Mouse (Mus musculus): ENCODE data around the gene Sri. TPM values are rescaled to one million over a fixed set of nuclear protein-coding genes. Genes with fewer than 3 reads are reported as not detected.

Gene Sri
- total and polyA plus RNA-seq, 3 experiments: 190 to 229 (median 212) TPM

DNA sequence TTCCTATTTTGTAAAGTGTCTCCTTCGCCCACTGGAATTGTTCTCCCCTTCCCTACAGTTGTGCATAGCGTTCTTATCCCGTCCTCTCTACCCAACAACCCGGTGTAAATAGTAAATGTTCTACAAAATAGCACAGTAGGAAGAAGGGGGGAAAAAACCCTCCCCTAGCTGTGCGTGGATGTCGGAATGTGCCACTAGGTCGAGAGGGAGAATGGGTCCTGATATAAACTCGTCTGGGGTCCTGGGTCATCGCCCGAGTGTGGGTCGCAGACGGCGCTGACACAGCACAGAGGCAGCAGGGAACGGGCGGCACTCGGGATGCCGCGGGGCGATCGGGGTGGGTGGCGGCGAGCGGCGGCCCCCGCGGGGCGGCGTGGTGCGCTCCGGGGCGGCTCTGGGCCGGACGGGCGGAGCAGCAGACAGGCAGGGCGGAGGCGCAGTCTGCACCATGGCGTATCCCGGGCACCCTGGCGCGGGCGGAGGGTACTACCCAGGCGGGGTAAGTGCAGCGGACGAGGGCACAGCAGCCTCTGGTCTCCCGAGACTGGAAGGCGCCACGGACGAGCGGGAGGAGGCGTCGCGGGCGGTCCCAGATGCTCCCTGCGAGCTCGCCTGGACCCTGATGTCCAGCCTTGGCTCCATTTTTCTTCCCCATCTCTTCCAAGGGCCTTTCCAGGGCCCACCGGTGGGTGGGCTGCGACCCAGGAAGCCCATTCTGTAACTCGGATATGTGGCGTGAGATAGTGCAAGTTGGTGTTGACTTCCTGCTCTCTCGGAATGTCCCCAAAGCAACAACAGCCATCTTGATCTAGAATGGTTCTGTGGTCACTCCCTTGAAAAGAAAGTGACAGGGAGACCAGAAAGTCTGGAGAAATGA, 10.5 kb downstream of the Sri start:
- Histone ChIP-seq H3K4me2 (ENCODE audit: insufficient read depth, low read depth, poor library complexity, severe bottlenecking) (peak overlapping the region; percentile 97), H3K9ac (ENCODE audit: insufficient read depth, low read depth) (peak overlapping the region; percentile 84), H3K4me3 (replicated peaks in 1 of 3; ENCODE audit: low read depth in 2 of 3, low read length in 2 of 3, poor library complexity in 1 of 3) (peak overlapping the region; percentile 85 to 93 (median 92)), H3K36me3 (replicated peaks in 1 of 2; ENCODE audit: control insufficient read depth in 1 of 2, insufficient read depth in 1 of 2, low read length in 1 of 2) (peaks cover 19 to 29% of the 10 kb centered on the region in 2 experiments), H3K9me3 (replicated peaks; ENCODE audit: low read length) (no peaks in the 10 kb centered on the region), H3K27me3 (replicated peaks) (no peaks in the 10 kb centered on the region), H3K27ac (ENCODE audit: insufficient read depth, low read depth) (peak overlapping the region; percentile 70), H3K4me1 (ENCODE audit: control insufficient read depth in 1 of 2, insufficient read depth in 2 of 2) (peaks cover 3 to 21% of the 10 kb centered on the region in 2 experiments), H3K79me2 (replicated peaks; ENCODE audit: control insufficient read depth, extremely low read depth, insufficient read depth, poor library complexity, severe bottlenecking) (peaks cover 6% of the 10 kb centered on the region; the same call in 1 of the 2 replicates)
- 0 out of 2 replicates have a peak, but pooled peaks have one; percentile 71 for TF ChIP-seq UBTF (IDR thresholded peaks at IDR 0.05; ENCODE audit: low read depth, low read length)
- TF ChIP-seq MEF2A (IDR thresholded peaks at IDR 0.05; ENCODE audit: borderline replicate concordance, low read depth, low read length): peak; percentile 31; the same call in 1 of the 2 replicates
- TF ChIP-seq NELFE (IDR thresholded peaks at IDR 0.05; ENCODE audit: low read depth, low read length): peak; percentile 78
- TF ChIP-seq TBP (conservative IDR thresholded peaks at IDR 0.05; ENCODE audit: low read depth, low read length): peak; percentile 82; the same call in 1 of the 2 replicates
- peak; percentile 72 for TF ChIP-seq POLR2A (IDR thresholded peaks at IDR 0.05; ENCODE audit: low read depth, low read length)
- no peak for TF ChIP-seq MAZ (IDR thresholded peaks at IDR 0.05; ENCODE audit: low read depth, low read length)
- TF ChIP-seq CHD1 (IDR thresholded peaks at IDR 0.05; ENCODE audit: low read depth, low read length): peak; percentile 98
- TF ChIP-seq MAFK (IDR thresholded peaks at IDR 0.05; ENCODE audit: insufficient replicate concordance, low read length): no peak
- TF ChIP-seq TCF12 (IDR thresholded peaks at IDR 0.05; ENCODE audit: low read depth, low read length): peak; percentile 78
- peak; percentile 31; the same call in 1 of the 2 replicates for TF ChIP-seq HCFC1 (IDR thresholded peaks at IDR 0.05; ENCODE audit: low read depth, low read length)
- peak; percentile 74; the same call in 1 of the 2 replicates for TF ChIP-seq POLR2AphosphoS2 (IDR thresholded peaks at IDR 0.05; ENCODE audit: low read depth, low read length)
- TF ChIP-seq MXI1 (IDR thresholded peaks at IDR 0.05; ENCODE audit: low read depth, low read length): 0 out of 2 replicates have a peak, but pooled peaks have one; percentile 78
- TF ChIP-seq ETS1 (conservative IDR thresholded peaks at IDR 0.05; ENCODE audit: low read depth, low read length): no peak
- 0 out of 2 replicates have a peak, but pooled peaks have one; percentile 1 for TF ChIP-seq ZNF384 (IDR thresholded peaks at IDR 0.05; ENCODE audit: low read depth, low read length)
- no peak for TF ChIP-seq BHLHE40 (IDR thresholded peaks at IDR 0.05; ENCODE audit: low read depth, low read length)
- peak; percentile 29; the same call in 1 of the 2 replicates for TF ChIP-seq MAX (IDR thresholded peaks at IDR 0.05; ENCODE audit: low read length)
- TF ChIP-seq SIN3A (IDR thresholded peaks at IDR 0.05; ENCODE audit: low read length): peak; percentile 86; the same call in 1 of the 2 replicates
- TF ChIP-seq ELF1 (IDR thresholded peaks at IDR 0.05; ENCODE audit: low read depth, low read length): peak; percentile 29; the same call in 1 of the 2 replicates
- peak; percentile 83; the same call in 1 of the 2 replicates for TF ChIP-seq ZMIZ1 (IDR thresholded peaks at IDR 0.05; ENCODE audit: low read depth, low read length)
- in situ Hi-C loops (cut with MboI; ENCODE audit: low pct_ligation_motif_present, low pct_unique_long_range_greater_than_20kb, low sequenced_read_pairs): no loop called here
- dilution Hi-C loops (cut with MboI; ENCODE audit: extremely low pct_ligation_motif_present, extremely low pct_unique_long_range_greater_than_20kb, low sequenced_read_pairs): no loop called here
- DNase-seq (ENCODE audit: extremely low read depth): peak; percentile 50
